Mouse (Mus musculus) kidney, embryonic 16.5 days (tissue): ENCODE data around the gene Dld. TPM values are rescaled to one million over a fixed set of nuclear protein-coding genes. Genes with fewer than 3 reads are reported as not detected.
A peak's percentile ranks its signal among the peaks of the same experiment; 100 is the strongest.

Experiments used
- ATAC-seq: fragments of 200-750 bp; cut with Nextera tagmentation; 2 replicates; pipeline ENCODE4 v1.8.0; 2017; ENCODE audit warnings: moderate TSS enrichment; ENCODE audit not compliant: low FRiP score, low TSS enrichment
- H3K27ac ChIP-seq: fragments of 300-500 bp; sonication (generic); 2 replicates; pipeline ENCODE4 v1.5.1; 2014; ENCODE audit warnings: low read length
- H3K27me3 ChIP-seq: fragments of 300-500 bp; sonication (generic); 2 replicates; pipeline ENCODE4 v1.6.1; 2014; ENCODE audit warnings: low read length, control low read depth, mixed read lengths; ENCODE audit not compliant: insufficient read depth
- H3K36me3 ChIP-seq: fragments of 300-500 bp; sonication (generic); 2 replicates; pipeline ENCODE4 v1.6.1; 2014; ENCODE audit warnings: low read length, control low read depth, mixed read lengths; ENCODE audit not compliant: insufficient read depth
- H3K4me1 ChIP-seq: fragments of 300-500 bp; sonication (generic); 2 replicates; pipeline ENCODE4 v1.6.1; 2014; ENCODE audit warnings: low read length, control low read depth, mixed read lengths; ENCODE audit not compliant: insufficient read depth
- H3K4me2 ChIP-seq: fragments of 300-500 bp; sonication (generic); replicated peaks from 2 replicates; pipeline ENCODE4 v1.6.1; 2014; ENCODE audit warnings: low read depth, low read length
- H3K4me3 ChIP-seq: fragments of 300-500 bp; sonication (generic); 2 replicates; pipeline ENCODE4 v1.5.1; 2014; ENCODE audit warnings: mild to moderate bottlenecking, low read length
- H3K9ac ChIP-seq: fragments of 300-500 bp; sonication (generic); replicated peaks from 2 replicates; pipeline ENCODE4 v1.6.1; 2014; ENCODE audit warnings: low read length
- H3K9me3 ChIP-seq: fragments of 300-500 bp; sonication (generic); 2 replicates; pipeline ENCODE4 v1.6.1; 2016; ENCODE audit warnings: low read length, control low read depth
- WGBS: fragments of 180-500 bp; shearing (Covaris S2); extraction: QIAGEN DNeasy Blood & Tissue Kit; methylation state at CpG from one replicate; pipeline ENCODE4 v1.1.7; 2014; 5-methylcytosine and 5-hydroxymethylcytosine counted together
- polyA plus RNA-seq: library from polyadenylated mRNA; unstranded; fragments of >200 nt; fragmentation: Nextera tagmentation; extraction: Ambion mirVana; gene quantifications from 2 replicates; pipeline ENCODE4 v1.2.1, GENCODE M21; 2015

The Dld gene
- polyA plus RNA-seq, 1 experiment from 2014 or later: 147 TPM

- WGBS: 75% methylated on average over 4 of the region's 4 CpGs
These were observed 53.1 kb downstream of the Dld start for GRCm38 (mm10) chr12:31298122-31298521.

GRCm38 (mm10) chr12:31296097-31296496 lies 55.2 kb downstream of the Dld start:
- Histone ChIP-seq H3K9ac (no peak overlapping the region), H3K36me3 (peaks cover 54% of the 10 kb centered on the region), H3K27me3 (no peaks in the 10 kb centered on the region), H3K4me2 (no peak overlapping the region), H3K27ac (peak overlapping the region; percentile 78), H3K9me3 (no peaks in the 10 kb centered on the region), H3K4me1 (peaks cover 49% of the 10 kb centered on the region), H3K4me3 (no peak overlapping the region)
- WGBS: 51% methylated on average over 4 of the region's 4 CpGs
- peak; percentile 74; the same call in 1 of the 2 replicates for ATAC-seq

More at GRCm38 (mm10) chr12:31298122-31298521, 53.1 kb downstream of the Dld start:
- Histone ChIP-seq H3K9ac (no peak overlapping the region), H3K27me3 (no peaks in the 10 kb centered on the region), H3K36me3 (peaks cover 63% of the 10 kb centered on the region), H3K9me3 (no peaks in the 10 kb centered on the region), H3K4me3 (no peak overlapping the region), H3K4me2 (no peak overlapping the region), H3K4me1 (peaks cover 44% of the 10 kb centered on the region), H3K27ac (no peak overlapping the region; the same call in 1 of the 2 replicates)
- no peak for ATAC-seq

GRCm38 (mm10) chr12:31295505-31295904 lies 55.7 kb downstream of the Dld start:
- Histone ChIP-seq H3K36me3 (peaks cover 54% of the 10 kb centered on the region), H3K27ac (peak overlapping the region; percentile 76), H3K4me3 (no peak overlapping the region), H3K4me2 (peak overlapping the region; percentile 26; the same call in 1 of the 2 replicates), H3K9ac (no peak overlapping the region), H3K27me3 (no peaks in the 10 kb centered on the region), H3K4me1 (peaks cover 49% of the 10 kb centered on the region), H3K9me3 (no peaks in the 10 kb centered on the region)
- 8% methylated on average over 3 of the region's 3 CpGs for WGBS
- ATAC-seq: peak; percentile 72

- Histone ChIP-seq H3K9me3 (no peaks in the 10 kb centered on the region), H3K27me3 (no peaks in the 10 kb centered on the region), H3K27ac (peak overlapping the region; percentile 76), H3K4me3 (no peak overlapping the region), H3K9ac (no peak overlapping the region), H3K4me2 (peak overlapping the region; percentile 26), H3K36me3 (peaks cover 54% of the 10 kb centered on the region), H3K4me1 (peaks cover 49% of the 10 kb centered on the region)
- WGBS: 37% methylated on average over 11 of the region's 11 CpGs
- ATAC-seq: no peak
These were observed 56.3 kb downstream of the Dld start for GRCm38 (mm10) chr12:31294996-31295395.

- Histone ChIP-seq H3K36me3 (peaks cover 50% of the 10 kb centered on the region), H3K4me2 (peak overlapping the region; percentile 26), H3K4me1 (peaks cover 49% of the 10 kb centered on the region), H3K9me3 (no peaks in the 10 kb centered on the region), H3K27ac (peak overlapping the region; percentile 76), H3K27me3 (no peaks in the 10 kb centered on the region), H3K4me3 (no peak overlapping the region), H3K9ac (no peak overlapping the region)
- WGBS: 22% methylated on average over 10 of the region's 10 CpGs
- ATAC-seq: peak; percentile 74
These were observed 56.7 kb downstream of the Dld start for GRCm38 (mm10) chr12:31294526-31294925.

GRCm38 (mm10) chr12:31293361-31294142 lies 57.7 kb downstream of the Dld start:
- Histone ChIP-seq H3K4me1 (peaks cover 49% of the 10 kb centered on the region), H3K9me3 (no peaks in the 10 kb centered on the region), H3K4me2 (no peak overlapping the region), H3K9ac (no peak overlapping the region), H3K4me3 (no peak overlapping the region), H3K36me3 (peaks cover 50% of the 10 kb centered on the region), H3K27ac (peak overlapping the region; percentile 76), H3K27me3 (no peaks in the 10 kb centered on the region)
- WGBS: 42% methylated on average over 15 of the region's 15 CpGs
- ATAC-seq: no peak

- H3K9ac ChIP-seq: no peak overlapping the region
- no peak overlapping the region for H3K4me3 ChIP-seq
- WGBS: 84% methylated on average over 3 of the region's 3 CpGs
- H3K27me3 ChIP-seq: no peaks in the 10 kb centered on the region
- no peak overlapping the region for H3K27ac ChIP-seq
- no peak for ATAC-seq
- H3K4me2 ChIP-seq: no peak overlapping the region
- H3K9me3 ChIP-seq: no peaks in the 10 kb centered on the region
- peaks cover 32% of the 10 kb centered on the region for H3K4me1 ChIP-seq
- H3K36me3 ChIP-seq: peaks cover 58% of the 10 kb centered on the region
These were observed 60.3 kb downstream of the Dld start for GRCm38 (mm10) chr12:31290951-31291350.

- Histone ChIP-seq H3K4me3 (no peak overlapping the region), H3K9me3 (no peaks in the 10 kb centered on the region)
- ATAC-seq: no peak
These were observed 62.2 kb downstream of the Dld start for GRCm38 (mm10) chr12:31289046-31289445.

GRCm38 (mm10) chr12:31283617-31284136 lies 67.6 kb downstream of the Dld start:
- Histone ChIP-seq H3K27me3 (no peaks in the 10 kb centered on the region), H3K4me1 (peaks cover 9% of the 10 kb centered on the region), H3K9me3 (no peaks in the 10 kb centered on the region), H3K9ac (no peak overlapping the region), H3K4me3 (no peak overlapping the region), H3K4me2 (no peak overlapping the region), H3K36me3 (peaks cover 88% of the 10 kb centered on the region), H3K27ac (peak overlapping the region; percentile 57)
- ATAC-seq: peak; percentile 91
- WGBS: 62% methylated on average over 4 of the region's 4 CpGs

More at GRCm38 (mm10) chr12:31289046-31289445, 62.2 kb downstream of the Dld start:
- Histone ChIP-seq H3K27ac (no peak overlapping the region), H3K36me3 (peaks cover 74% of the 10 kb centered on the region), H3K27me3 (no peaks in the 10 kb centered on the region), H3K4me2 (no peak overlapping the region), H3K4me1 (peaks cover 15% of the 10 kb centered on the region), H3K9ac (no peak overlapping the region)
- 91% methylated on average over 10 of the region's 10 CpGs for WGBS

- WGBS: 85% methylated on average over 4 of the region's 4 CpGs
- H3K9me3 ChIP-seq: no peaks in the 10 kb centered on the region
- H3K36me3 ChIP-seq: peaks cover 88% of the 10 kb centered on the region
- H3K27me3 ChIP-seq: no peaks in the 10 kb centered on the region
- no peak overlapping the region for H3K9ac ChIP-seq
- no peak for ATAC-seq
- H3K4me1 ChIP-seq: peaks cover 9% of the 10 kb centered on the region
- peak overlapping the region; percentile 57 for H3K27ac ChIP-seq
- H3K4me3 ChIP-seq: no peak overlapping the region
- H3K4me2 ChIP-seq: no peak overlapping the region
These were observed 68.1 kb downstream of the Dld start for GRCm38 (mm10) chr12:31283131-31283530.
